Mouse (Mus musculus): ENCODE data around the gene Stard5.

Stard5 gene

DNA sequence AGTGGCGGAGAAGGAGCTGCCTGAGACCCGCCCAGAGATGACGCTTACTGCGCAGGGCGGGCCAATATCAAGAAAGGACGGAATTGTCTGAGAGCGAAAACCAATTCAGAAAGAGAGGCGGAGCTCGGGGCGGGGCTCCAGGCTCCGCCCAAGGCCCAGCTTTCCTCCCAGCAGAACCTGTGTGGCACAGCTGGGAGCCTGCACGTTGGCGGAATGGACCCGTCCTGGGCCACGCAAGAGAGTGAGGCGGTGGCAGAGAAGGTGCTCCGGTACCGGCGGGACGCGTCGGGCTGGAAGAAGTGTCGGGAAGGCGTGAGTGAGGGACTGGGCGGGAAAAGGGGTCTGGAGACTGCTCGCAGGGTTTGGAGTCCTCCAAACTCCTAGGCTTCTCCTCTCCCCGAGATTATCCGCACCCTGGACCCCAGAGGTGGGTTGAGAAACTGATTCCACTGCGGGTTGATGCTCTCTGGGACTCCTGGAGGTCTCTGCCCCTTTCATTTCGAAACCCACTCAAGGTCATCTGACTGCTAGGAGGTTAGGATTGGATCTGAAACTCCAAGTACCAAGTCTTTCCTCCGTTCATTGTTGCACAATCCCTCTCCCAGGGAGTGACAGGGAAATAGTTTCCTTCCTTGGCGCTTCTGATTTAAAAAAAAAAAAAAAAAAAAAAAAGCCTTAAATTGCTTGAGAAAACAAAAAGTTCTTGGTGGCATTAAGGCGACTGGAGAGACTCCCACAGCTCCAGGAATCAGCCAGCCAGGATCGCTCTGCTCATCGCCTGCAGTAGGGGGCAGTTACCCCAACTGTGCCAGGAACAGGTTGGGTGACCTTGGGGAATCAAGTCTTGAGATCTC is at the start of gene Stard5:
Gene Stard5, plus strand, starts transcription at position 132 of the 854 bp plus-strand sequence.
- peak; percentile 98 for ATAC-seq (ENCODE audit: low TSS enrichment)

DNA sequence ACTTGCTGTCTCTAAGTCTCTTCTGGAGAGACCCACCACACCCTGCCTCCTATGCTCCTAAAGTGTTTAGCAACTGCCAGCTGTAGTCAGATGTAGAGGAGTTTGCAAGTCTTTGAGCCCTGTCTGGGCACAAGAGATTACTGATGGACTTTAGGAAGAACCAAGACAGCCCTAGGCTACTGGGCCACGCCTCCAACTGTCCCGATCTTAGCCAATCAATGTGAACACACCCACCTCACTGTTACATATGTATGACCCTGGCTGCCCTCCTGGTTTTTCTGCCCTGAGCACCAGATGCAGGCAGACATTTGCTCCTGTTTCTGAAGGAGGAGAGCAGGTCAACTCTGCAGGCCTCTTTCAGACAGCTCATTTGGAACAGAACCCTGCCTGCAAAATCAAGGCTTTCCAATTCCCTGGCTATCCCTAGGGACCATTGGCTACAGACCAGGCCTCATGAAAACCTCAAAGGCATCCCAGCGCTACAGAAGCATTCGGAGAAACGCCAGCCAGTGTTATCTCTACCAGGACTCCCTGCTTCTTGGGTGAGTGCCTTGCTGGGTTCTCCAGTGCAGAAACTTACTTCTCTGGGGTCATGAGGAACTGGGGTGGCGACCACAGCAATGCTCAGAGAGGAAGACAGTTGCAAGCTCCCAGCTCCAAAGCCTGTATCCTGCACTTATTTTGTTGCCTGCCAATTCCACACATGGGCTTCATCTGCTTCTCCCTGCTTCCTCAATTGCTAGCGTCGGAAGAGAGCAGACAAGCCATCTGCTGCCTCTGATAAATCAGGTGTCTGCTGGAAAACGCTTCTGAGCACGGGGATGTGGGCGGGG is 46.9 kb upstream of the Stard5 start, which contains the start of gene Tmc3:
Gene Tmc3, plus strand, starts transcription at position 289 of the 833 bp plus-strand sequence.
- ATAC-seq (ENCODE audit: low TSS enrichment): peak; percentile 87

DNA sequence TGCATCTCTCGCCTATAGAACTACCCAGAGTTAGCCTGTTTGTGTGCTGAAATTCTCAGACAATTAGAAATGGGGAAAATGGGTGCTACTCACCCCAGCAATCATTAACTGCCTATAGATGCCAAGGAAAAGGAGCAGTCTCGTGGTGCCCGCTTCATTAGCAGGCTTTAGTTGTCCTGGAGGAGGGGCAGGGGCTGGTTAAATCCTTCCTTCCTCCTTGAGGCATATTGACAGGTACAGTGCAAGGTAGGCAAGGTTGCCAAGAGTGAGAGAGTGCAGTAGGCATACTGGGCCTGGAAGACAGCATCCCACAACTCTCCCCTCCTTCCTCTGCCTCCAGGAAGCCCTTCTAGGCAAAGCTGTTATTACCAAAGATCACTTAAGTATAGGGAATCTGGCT is 37.7 kb upstream of the Stard5 start:
- ATAC-seq (ENCODE audit: low TSS enrichment): no peak

DNA sequence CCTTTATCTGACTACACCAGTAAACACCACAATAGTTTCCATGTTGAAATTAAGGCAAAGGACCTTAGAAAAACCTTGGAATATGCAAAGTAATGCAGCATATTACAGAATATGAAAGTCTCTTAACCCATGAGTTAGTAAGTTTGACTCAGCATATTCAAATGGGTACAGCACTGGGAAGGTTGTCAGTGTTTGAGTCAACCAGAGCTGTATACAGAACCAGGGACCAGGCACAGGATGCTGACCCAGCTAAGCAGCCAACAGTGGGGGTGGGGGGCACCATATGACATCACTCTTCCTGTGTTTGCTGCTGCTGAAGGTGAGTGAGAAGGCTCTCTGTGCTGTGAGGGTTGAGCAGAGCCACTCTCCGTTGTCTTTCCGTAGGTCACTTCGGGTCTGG is 34.7 kb upstream of the Stard5 start:
- no peak for ATAC-seq (ENCODE audit: low TSS enrichment)

GRCm38 (mm10) chr7:83598997-83599912 is 32.5 kb upstream of the Stard5 start:
- no peak for ATAC-seq (ENCODE audit: low TSS enrichment)

DNA sequence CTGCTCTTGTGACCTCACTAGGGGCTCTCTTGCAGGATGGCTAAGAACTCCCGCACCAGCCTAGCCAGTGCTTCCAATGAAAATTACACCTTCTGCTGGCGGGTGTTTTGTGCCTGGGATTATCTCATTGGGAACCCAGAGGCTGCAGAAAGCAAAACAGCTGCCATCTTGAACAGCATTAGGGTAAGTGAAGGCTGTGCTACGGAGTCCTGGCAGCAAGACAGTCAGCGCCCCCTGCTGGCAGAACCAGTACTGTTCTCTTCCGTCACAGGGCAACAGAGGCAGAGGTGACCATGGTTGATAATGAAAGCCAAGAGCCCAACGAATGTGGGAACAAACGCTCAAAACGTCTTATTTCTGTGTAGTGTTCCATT is 31.9 kb upstream of the Stard5 start:
- peak; percentile 52; the same call in 1 of the 2 replicates for ATAC-seq (ENCODE audit: low TSS enrichment)

DNA sequence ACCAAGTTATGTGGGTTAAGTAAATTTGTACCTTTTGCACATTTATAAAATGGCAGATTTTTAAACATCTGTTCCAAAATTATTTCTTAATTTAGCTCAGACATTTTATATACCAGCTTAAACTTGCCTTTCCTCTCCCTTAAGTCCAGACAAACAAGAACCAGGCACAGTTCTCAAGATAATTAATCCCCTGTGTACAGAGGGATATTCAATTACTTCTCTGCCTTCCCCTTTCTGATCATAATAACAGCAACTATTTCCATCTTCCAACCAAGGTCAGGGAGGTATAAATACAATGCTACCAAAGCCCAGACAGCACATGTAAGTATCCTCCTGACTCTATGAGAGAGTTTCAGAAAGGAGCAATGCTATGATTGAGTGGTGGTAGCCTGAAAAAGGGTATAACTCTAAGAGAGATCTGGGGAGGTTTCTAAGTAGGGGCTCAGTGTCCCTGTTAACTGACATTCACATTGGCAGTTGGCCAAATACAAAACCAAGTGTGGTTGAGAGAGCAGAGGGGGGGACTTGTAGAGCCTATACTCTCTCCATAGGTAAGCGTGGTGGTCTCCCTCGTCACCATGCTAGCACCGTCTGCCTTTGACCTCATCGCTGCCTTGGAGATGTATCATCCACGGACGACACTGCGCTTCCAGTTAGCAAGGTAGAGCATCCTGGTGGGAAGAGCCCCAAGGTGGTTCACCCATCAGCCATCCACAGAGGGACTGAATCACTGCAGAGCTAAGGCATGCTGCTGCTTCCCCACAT is 27.4 kb upstream of the Stard5 start:
- no peak for ATAC-seq (ENCODE audit: low TSS enrichment)

GRCm38 (mm10) chr7:83606796-83607195 is 25.0 kb upstream of the Stard5 start:
- no peak for ATAC-seq (ENCODE audit: low TSS enrichment)

DNA sequence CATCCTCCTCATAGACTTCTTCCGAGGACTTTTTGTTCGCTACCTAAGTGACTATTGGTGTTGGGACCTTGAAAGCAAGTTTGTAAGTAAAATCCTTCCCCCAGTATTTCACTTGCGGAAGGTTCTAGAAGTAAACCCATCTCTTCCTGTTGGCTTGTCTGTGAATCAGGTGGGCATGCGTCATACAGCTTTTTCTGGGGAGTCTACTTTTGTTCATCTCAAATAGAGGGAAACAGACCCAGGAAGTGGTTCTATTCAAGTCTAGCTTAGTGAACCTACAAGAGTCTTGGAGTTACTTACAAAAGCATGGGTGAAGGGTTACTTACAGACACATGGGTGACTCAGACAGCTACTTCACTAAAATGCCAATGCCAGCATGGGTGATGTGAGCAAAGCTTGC is 21.9 kb upstream of the Stard5 start:
- ATAC-seq (ENCODE audit: low TSS enrichment): no peak

GRCm38 (mm10) chr7:83611886-83612285 is 19.9 kb upstream of the Stard5 start:
- ATAC-seq (ENCODE audit: low TSS enrichment): no peak

GRCm38 (mm10) chr7:83615272-83615671 is 16.5 kb upstream of the Stard5 start:
- ATAC-seq (ENCODE audit: low TSS enrichment): peak; percentile 85

DNA sequence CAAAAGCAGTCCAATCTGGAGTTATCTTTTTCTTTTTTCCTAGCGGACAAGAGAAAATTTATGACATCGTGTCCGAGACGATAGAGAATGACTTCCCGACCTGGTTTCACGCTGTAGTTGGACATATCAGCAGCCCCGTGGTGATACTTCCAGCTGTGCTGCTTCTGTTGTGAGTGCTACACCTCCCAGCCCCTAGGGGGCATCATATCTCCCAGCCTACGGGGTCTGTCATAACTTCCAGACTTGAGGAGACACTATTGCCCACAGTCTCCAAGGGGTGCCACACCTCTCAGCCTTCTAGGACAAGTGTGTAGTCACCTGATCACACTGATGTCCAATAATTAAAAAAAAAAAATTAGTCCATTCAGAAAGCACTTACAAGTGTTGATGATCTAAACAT is 15.9 kb upstream of the Stard5 start:
- ATAC-seq (ENCODE audit: low TSS enrichment): no peak

- ATAC-seq (ENCODE audit: low TSS enrichment): no peak
Measured at GRCm38 (mm10) chr7:83616268-83616667, 15.5 kb upstream of the Stard5 start.

GRCm38 (mm10) chr7:83618709-83619108 is 13.1 kb upstream of the Stard5 start:
- no peak for ATAC-seq (ENCODE audit: low TSS enrichment)

DNA sequence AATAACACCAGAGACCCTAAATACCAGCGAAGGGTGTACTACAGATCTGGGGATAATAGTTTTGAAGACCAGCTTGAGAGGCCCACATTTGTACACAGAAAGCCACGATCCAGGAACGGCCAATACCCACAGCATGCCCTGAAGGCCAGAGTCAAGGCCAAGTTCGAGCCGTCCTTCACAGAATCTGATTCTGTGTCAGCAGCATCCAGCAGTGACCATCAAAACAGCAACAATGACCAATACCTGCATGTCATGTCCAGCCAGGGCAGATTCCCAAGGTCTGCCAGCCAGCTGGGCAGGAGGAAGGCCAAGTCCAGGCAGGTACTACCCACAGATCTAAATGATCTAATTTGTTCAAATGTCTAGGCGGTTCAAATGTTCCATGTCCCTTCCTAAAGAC is 9.2 kb upstream of the Stard5 start:
- ATAC-seq (ENCODE audit: low TSS enrichment): no peak

DNA sequence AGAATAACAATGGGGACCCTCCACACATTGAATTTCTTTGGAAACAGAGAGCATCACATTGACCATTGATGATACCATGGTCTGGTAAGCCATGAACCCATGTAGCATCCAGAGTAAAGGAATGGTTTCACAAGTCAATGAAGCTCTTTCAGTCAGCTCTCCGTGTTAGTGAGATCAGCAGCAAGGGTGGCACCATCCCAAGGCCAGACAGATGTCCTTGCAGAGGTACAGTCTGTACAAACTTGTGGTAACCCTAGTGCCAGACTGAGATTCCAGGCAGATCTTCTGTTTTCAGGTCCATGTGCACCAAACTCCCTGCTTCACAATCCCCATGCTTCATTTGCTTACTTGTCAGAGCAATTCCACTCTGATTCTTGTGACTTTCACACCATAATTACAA is 7.7 kb upstream of the Stard5 start:
- no peak for ATAC-seq (ENCODE audit: low TSS enrichment)

- no peak for ATAC-seq (ENCODE audit: low TSS enrichment)
Measured at GRCm38 (mm10) chr7:83626557-83627257, 5.1 kb upstream of the Stard5 start.

GRCm38 (mm10) chr7:83627369-83627768 is 4.4 kb upstream of the Stard5 start:
- ATAC-seq (ENCODE audit: low TSS enrichment): no peak

DNA sequence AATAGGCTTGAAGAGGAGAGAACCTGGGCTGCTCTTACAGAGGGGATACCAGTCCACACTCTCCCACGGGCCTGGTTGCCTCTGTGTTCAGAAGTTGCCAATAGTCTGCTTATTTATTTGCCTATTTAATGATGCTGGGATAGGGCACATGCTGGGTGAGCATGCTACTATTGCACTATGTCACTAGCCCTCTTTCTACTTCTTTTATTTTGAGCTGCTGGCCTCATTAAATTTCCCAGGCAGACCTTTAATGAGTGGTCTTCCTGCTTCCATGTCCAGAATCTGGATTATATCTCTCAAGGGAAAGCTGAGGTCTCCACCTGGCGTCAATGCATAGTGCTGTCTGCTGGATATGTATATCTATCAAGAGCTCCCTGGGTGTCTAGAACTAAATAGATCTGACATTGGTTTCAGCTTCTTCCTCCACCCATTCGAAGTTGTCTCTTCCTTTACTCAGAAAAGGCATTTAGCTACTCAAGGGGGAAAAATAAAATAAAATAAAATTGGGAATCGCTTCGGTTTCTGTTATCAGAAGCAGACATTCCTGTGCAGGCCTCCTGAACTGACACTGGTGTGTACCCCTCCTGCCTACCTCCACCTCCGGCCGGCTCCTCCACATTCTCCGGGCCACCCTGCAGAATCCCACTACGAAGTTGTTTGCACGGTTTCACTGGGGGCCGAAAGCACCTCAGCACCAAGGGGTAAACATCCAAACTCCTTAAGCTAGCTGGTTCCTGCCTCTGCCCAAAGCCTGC is 509 bp upstream of the Stard5 start:
- 0 out of 2 replicates have a peak, but pooled peaks have one; percentile 51 for ATAC-seq (ENCODE audit: low TSS enrichment)
